Mouse (Mus musculus) inflammation-experienced regulatory T-cells, adult 16 weeks (primary cell): ENCODE measurements around the gene 4833439L19Rik. TPM values are rescaled to one million over a fixed set of nuclear protein-coding genes. Genes with fewer than 3 reads are reported as not detected.

Experiments
- polyA plus RNA-seq: library from polyadenylated mRNA; unstranded; fragments of 100-300 nt; shearing (Covaris generic); gene quantifications from one replicate; pipeline ENCODE4 v1.2.1, GENCODE M21; 2017

4833439L19Rik gene
- polyA plus RNA-seq = 101 TPM

DNA sequence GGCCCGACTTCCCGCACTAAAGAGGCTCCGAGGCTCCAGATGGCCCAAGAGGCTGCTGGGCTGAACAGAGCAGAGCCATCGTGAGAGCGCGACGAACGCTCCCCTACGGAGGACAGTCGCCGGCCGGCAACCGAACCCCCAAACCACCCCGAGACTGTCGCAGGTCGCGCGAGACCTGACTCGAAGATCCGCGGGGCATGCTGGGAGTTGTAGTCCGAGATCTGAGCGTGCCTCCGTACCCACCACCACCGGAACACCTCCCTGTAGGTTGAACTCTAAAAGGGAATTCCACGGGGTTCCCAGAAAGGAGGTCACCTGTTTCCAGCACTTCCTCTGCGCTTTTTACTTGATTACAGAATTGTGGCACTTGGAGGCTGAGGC, at the start of gene 4833439L19Rik:
Gene 4833439L19Rik, minus strand, starts transcription at position 235 of the 381 bp plus-strand sequence.

GRCm38 (mm10) chr13:54610972-54611754, 45.9 kb upstream of the 4833439L19Rik start, which contains the start of gene Cltb:
Cltb (minus strand) TSS chr13:54611344.

GRCm38 (mm10) chr13:54589996-54590951, 25.0 kb upstream of the 4833439L19Rik start, which contains the start of the genes Nop16 and Higd2a:
Nop16 (minus strand) TSS chr13:54590090.
Higd2a (plus strand) TSS chr13:54590207.

DNA sequence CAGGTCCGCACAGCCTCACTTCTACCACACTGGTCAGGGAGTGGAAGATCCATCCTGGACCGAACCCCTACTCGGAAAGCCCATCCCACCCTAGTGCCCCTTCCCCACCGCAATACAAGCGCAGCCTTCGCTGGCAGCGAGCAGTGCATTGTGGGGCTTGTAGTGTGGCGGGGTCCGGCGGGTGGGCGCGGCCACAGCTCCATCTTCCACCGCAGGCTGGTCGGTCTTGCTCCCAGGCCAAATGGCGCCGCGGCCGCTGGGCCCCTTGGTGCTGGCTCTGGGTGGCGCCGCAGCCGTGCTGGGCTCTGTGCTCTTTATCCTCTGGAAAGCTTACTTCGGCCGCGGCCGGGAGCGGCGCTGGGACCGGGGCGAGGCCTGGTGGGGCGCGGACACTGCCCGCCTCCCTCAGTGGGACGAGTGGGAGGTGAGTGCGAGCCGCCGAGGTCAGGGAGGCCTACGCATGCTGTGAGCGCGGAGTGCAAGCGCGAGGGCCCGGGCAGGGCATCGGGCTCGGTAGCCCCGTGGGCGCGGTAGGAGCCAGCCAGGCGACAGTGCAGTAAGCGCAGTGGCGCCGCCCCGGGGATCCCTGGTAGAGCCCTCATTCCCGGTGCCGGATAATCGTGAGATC, 9.7 kb upstream of the 4833439L19Rik start, which contains the start of gene Arl10:
Gene Arl10, plus strand, starts transcription at position 162 of the 628 bp plus-strand sequence.

GRCm38 (mm10) chr13:54503604-54504521, 61.4 kb downstream of the 4833439L19Rik start, which contains the start of gene Simc1:
Simc1 (plus strand) TSS chr13:54503779.

Other genes with a start within 250 kb of the 4833439L19Rik start
- not detected for gene Cplx2, start 194.1 kb downstream of the 4833439L19Rik start, polyA plus RNA-seq
- gene Thoc3, start 96.6 kb downstream of the 4833439L19Rik start, polyA plus RNA-seq = 46.2 TPM
- gene Simc1, start 61.7 kb downstream of the 4833439L19Rik start, polyA plus RNA-seq = 17.6 TPM
- gene Arl10, start 9.6 kb upstream of the 4833439L19Rik start, polyA plus RNA-seq = 12.9 TPM
- gene Nop16, start 24.7 kb upstream of the 4833439L19Rik start, polyA plus RNA-seq = 46.0 TPM
- gene Higd2a, start 24.8 kb upstream of the 4833439L19Rik start, polyA plus RNA-seq = 183 TPM
- gene Cltb, start 45.9 kb upstream of the 4833439L19Rik start, polyA plus RNA-seq = 44.1 TPM
- 120 TPM for gene Faf2, start 56.3 kb upstream of the 4833439L19Rik start, polyA plus RNA-seq
- gene Rnf44, start 128.5 kb upstream of the 4833439L19Rik start, polyA plus RNA-seq = 59.3 TPM
- gene Cdhr2, start 136.0 kb upstream of the 4833439L19Rik start, polyA plus RNA-seq = not detected
- not detected for gene Gprin1, start 184.4 kb upstream of the 4833439L19Rik start, polyA plus RNA-seq
- gene Sncb, start 201.2 kb upstream of the 4833439L19Rik start, polyA plus RNA-seq = not detected
- gene Eif4e1b, start 218.6 kb upstream of the 4833439L19Rik start, polyA plus RNA-seq = not detected
- gene Tspan17, start 223.9 kb upstream of the 4833439L19Rik start, polyA plus RNA-seq = 10.9 TPM